Mouse (Mus musculus) midbrain, embryonic 14.5 days (tissue): ENCODE measurements around the gene Med24. TPM values are rescaled to one million over a fixed set of nuclear protein-coding genes. Genes with fewer than 3 reads are reported as not detected.
"Not testable (repeated sequence)": the region's sequence is repeated elsewhere in the genome, so short reads cannot be mapped to it uniquely, and the experiment has no call there.

Experiments used
- ATAC-seq: fragments of 200-750 bp; cut with Nextera tagmentation; 2 replicates; pipeline ENCODE4 v1.8.0; 2017; ENCODE audit warnings: moderate number of reproducible peaks, moderate library complexity; ENCODE audit not compliant: low FRiP score, low TSS enrichment
- DNase-seq: peaks from one replicate; pipeline ENCODE4 v3.0.0-alpha.2; 2015
- H3K27ac ChIP-seq: fragments of 300-500 bp; sonication (generic); replicated peaks from 2 replicates; pipeline ENCODE4 v1.5.1; 2014; ENCODE audit warnings: mild to moderate bottlenecking, low read depth, low read length, moderate library complexity
- H3K27me3 ChIP-seq: fragments of 300-500 bp; sonication (generic); 2 replicates; pipeline ENCODE4 v1.6.1; 2014; ENCODE audit warnings: low read length, control low read depth, mixed read lengths; ENCODE audit not compliant: control insufficient read depth, insufficient read depth
- H3K36me3 ChIP-seq: fragments of 300-500 bp; sonication (generic); 2 replicates; pipeline ENCODE4 v1.6.1; 2014; ENCODE audit warnings: low read length, control low read depth; ENCODE audit not compliant: control insufficient read depth, insufficient read depth
- H3K4me1 ChIP-seq: fragments of 300-500 bp; sonication (generic); 2 replicates; pipeline ENCODE4 v1.6.1; 2014; ENCODE audit warnings: mild to moderate bottlenecking, antibody characterized with exemption, low read length, control low read depth; ENCODE audit not compliant: control insufficient read depth, insufficient read depth
- H3K4me2 ChIP-seq: fragments of 300-500 bp; sonication (generic); 2 replicates; pipeline ENCODE4 v1.6.1; 2014; ENCODE audit warnings: mild to moderate bottlenecking, low read length, moderate library complexity
- H3K4me3 ChIP-seq: fragments of 300-500 bp; sonication (generic); replicated peaks from 2 replicates; pipeline ENCODE4 v1.5.1; 2014; ENCODE audit warnings: low read depth, low read length
- H3K9ac ChIP-seq: fragments of 300-500 bp; sonication (generic); replicated peaks from 2 replicates; pipeline ENCODE4 v1.6.1; 2014; ENCODE audit warnings: mild to moderate bottlenecking, low read length, moderate library complexity
- H3K9me3 ChIP-seq: fragments of 300-500 bp; sonication (generic); 2 replicates; pipeline ENCODE4 v1.6.1; 2016; ENCODE audit warnings: low read length, control low read depth, mixed read lengths; ENCODE audit not compliant: control insufficient read depth
- WGBS: fragments of 180-500 bp; shearing (Covaris S2); extraction: QIAGEN DNeasy Blood & Tissue Kit; methylation state at CpG from one replicate; pipeline ENCODE4 v1.1.7; 2014; 5-methylcytosine and 5-hydroxymethylcytosine counted together
- polyA plus RNA-seq: library from polyadenylated mRNA; unstranded; fragments of >200 nt; fragmentation: Nextera tagmentation; extraction: Ambion mirVana; gene quantifications from 2 replicates; pipeline ENCODE4 v1.2.1, GENCODE M21; 2014

Gene Med24
- polyA plus RNA-seq, 1 experiment from 2014 or later, result 81.1 TPM

- no peaks in the 10 kb centered on the region for H3K27me3 ChIP-seq
- no peak overlapping the region for H3K27ac ChIP-seq
- DNase-seq, result peak; percentile 48
- H3K4me1 ChIP-seq, result no peaks in the 10 kb centered on the region
- no peak overlapping the region for H3K9ac ChIP-seq
- H3K9me3 ChIP-seq, result no peaks in the 10 kb centered on the region
- peaks cover 60% of the 10 kb centered on the region for H3K36me3 ChIP-seq
- H3K4me3 ChIP-seq, result no peak overlapping the region
- H3K4me2 ChIP-seq, result no peak overlapping the region
- no peak for ATAC-seq
- 72% methylated on average over 24 of the region's 24 CpGs for WGBS
Observed at GRCm38 (mm10) chr11:98721458-98722226, 7.6 kb downstream of the Med24 start.

- Histone ChIP-seq H3K27me3 (no peaks in the 10 kb centered on the region), H3K27ac (no peak overlapping the region), H3K4me3 (no peak overlapping the region), H3K9ac (no peak overlapping the region), H3K4me2 (no peak overlapping the region), H3K36me3 (peaks cover 63% of the 10 kb centered on the region), H3K4me1 (no peaks in the 10 kb centered on the region), H3K9me3 (no peaks in the 10 kb centered on the region)
- ATAC-seq (no peak), DNase-seq (no peak)
- 76% methylated on average over 2 of the region's 2 CpGs for WGBS
Observed at GRCm38 (mm10) chr11:98720756-98721155, 8.5 kb downstream of the Med24 start.

GRCm38 (mm10) chr11:98717904-98718303, 11.3 kb downstream of the Med24 start:
- Histone ChIP-seq H3K4me3 (no peak overlapping the region), H3K4me1 (no peaks in the 10 kb centered on the region), H3K27ac (no peak overlapping the region), H3K9me3 (no peaks in the 10 kb centered on the region), H3K9ac (no peak overlapping the region), H3K27me3 (no peaks in the 10 kb centered on the region), H3K4me2 (no peak overlapping the region), H3K36me3 (peaks cover 76% of the 10 kb centered on the region)
- DNase-seq (peak; percentile 79), ATAC-seq (no peak)
- WGBS, result 13% methylated on average over 13 of the region's 13 CpGs

- H3K4me2 ChIP-seq, result no peak overlapping the region
- H3K9ac ChIP-seq, result no peak overlapping the region
- H3K9me3 ChIP-seq, result no peaks in the 10 kb centered on the region
- H3K36me3 ChIP-seq, result peaks cover 81% of the 10 kb centered on the region
- no peak overlapping the region for H3K27ac ChIP-seq
- 95% methylated on average over 9 of the region's 9 CpGs for WGBS
- ATAC-seq (no peak), DNase-seq (no peak)
- H3K4me1 ChIP-seq, result no peaks in the 10 kb centered on the region
- H3K4me3 ChIP-seq, result no peak overlapping the region
- no peaks in the 10 kb centered on the region for H3K27me3 ChIP-seq
Observed at GRCm38 (mm10) chr11:98715946-98716345, 13.3 kb downstream of the Med24 start.

GRCm38 (mm10) chr11:98713703-98714102, 15.5 kb downstream of the Med24 start:
- H3K4me3 ChIP-seq, result no peak overlapping the region

GRCm38 (mm10) chr11:98712009-98712408, 17.2 kb downstream of the Med24 start:
- not testable (repeated sequence) for H3K4me1 ChIP-seq, H3K4me3 ChIP-seq, H3K27me3 ChIP-seq, ATAC-seq, H3K9me3 ChIP-seq, H3K27ac ChIP-seq, H3K9ac ChIP-seq, H3K4me2 ChIP-seq
- peak; percentile 59 for DNase-seq
- WGBS, result 90% methylated on average over 6 of the region's 6 CpGs
- peaks cover 92% of the 10 kb centered on the region for H3K36me3 ChIP-seq

More at GRCm38 (mm10) chr11:98713703-98714102, 15.5 kb downstream of the Med24 start:
- H3K4me2 ChIP-seq, result no peak overlapping the region
- no peaks in the 10 kb centered on the region for H3K9me3 ChIP-seq
- DNase-seq (no peak), ATAC-seq (no peak)
- H3K4me1 ChIP-seq, result no peaks in the 10 kb centered on the region
- WGBS, result 92% methylated on average over 12 of the region's 12 CpGs
- peaks cover 89% of the 10 kb centered on the region for H3K36me3 ChIP-seq
- H3K27ac ChIP-seq, result no peak overlapping the region
- no peaks in the 10 kb centered on the region for H3K27me3 ChIP-seq
- H3K9ac ChIP-seq, result no peak overlapping the region

- no peaks in the 10 kb centered on the region for H3K4me1 ChIP-seq
- H3K36me3 ChIP-seq, result peaks cover 92% of the 10 kb centered on the region
- H3K27ac ChIP-seq, result no peak overlapping the region
- ATAC-seq (no peak), DNase-seq (no peak)
- H3K9me3 ChIP-seq, result no peaks in the 10 kb centered on the region
- no peak overlapping the region for H3K9ac ChIP-seq
- WGBS, result 84% methylated on average over 4 of the region's 4 CpGs
- no peak overlapping the region for H3K4me3 ChIP-seq
- no peak overlapping the region for H3K4me2 ChIP-seq
- H3K27me3 ChIP-seq, result no peaks in the 10 kb centered on the region
Observed at GRCm38 (mm10) chr11:98711046-98711434, 18.2 kb downstream of the Med24 start.

- Histone ChIP-seq H3K4me2 (no peak overlapping the region), H3K4me1 (no peaks in the 10 kb centered on the region), H3K36me3 (peaks cover 92% of the 10 kb centered on the region), H3K4me3 (no peak overlapping the region), H3K27ac (no peak overlapping the region), H3K27me3 (no peaks in the 10 kb centered on the region), H3K9ac (no peak overlapping the region), H3K9me3 (no peaks in the 10 kb centered on the region)
- DNase-seq, result peak; percentile 90
- whole genome bisulfite sequencing, result 55% methylated on average over 12 of the region's 12 CpGs
- ATAC-seq, result no peak; the same call in 1 of the 2 replicates
Observed at GRCm38 (mm10) chr11:98710416-98711045, 18.7 kb downstream of the Med24 start.
